Mouse (Mus musculus): ENCODE data around the gene Srcin1. TPM values are rescaled to one million over a fixed set of nuclear protein-coding genes. Genes with fewer than 3 reads are reported as not detected.

The Srcin1 gene
- polyA plus RNA-seq, 1 experiment from 2014 or later: 9.2 TPM

DNA sequence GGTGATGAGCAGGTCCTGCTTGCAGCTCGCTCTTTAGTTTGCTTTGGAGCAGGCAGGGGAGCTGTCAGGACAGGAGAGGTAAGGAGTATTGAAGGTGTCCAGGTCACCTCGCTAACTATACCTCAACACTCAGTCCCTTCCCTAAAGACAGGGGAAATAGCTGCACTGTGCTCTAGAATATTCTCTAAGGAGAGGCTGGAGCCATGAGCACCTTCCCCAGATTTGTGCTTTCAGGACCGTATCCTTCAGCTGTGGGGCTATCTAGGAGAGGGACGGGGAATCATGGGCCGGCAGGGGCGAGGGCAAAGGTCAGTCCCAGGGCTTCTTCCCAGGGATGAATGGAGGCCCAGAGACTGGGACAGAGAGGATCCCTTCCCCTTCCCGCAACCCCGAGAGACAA is 23.8 kb downstream of the Srcin1 start:
- H3K4me3 ChIP-seq (ENCODE audit: low read depth, low read length): no peak overlapping the region
- H3K4me1 ChIP-seq (ENCODE audit: control insufficient read depth, insufficient read depth, low read length): peaks cover 37% of the 10 kb centered on the region
- no peak overlapping the region for H3K9ac ChIP-seq (ENCODE audit: low read depth, low read length)
- no peak overlapping the region for H3K4me2 ChIP-seq (ENCODE audit: low read length)
- H3K36me3 ChIP-seq (ENCODE audit: control insufficient read depth, insufficient read depth, low read length): no peaks in the 10 kb centered on the region
- no peak for ATAC-seq
- 13% methylated on average over 8 of the region's 8 CpGs for WGBS
- H3K27me3 ChIP-seq (ENCODE audit: control insufficient read depth, insufficient read depth, low read depth, low read length): no peaks in the 10 kb centered on the region
- no peak overlapping the region for H3K27ac ChIP-seq (ENCODE audit: low read length)
- H3K9me3 ChIP-seq (replicated peaks; ENCODE audit: control insufficient read depth, low read length, poor library complexity, severe bottlenecking): no peaks in the 10 kb centered on the region

DNA sequence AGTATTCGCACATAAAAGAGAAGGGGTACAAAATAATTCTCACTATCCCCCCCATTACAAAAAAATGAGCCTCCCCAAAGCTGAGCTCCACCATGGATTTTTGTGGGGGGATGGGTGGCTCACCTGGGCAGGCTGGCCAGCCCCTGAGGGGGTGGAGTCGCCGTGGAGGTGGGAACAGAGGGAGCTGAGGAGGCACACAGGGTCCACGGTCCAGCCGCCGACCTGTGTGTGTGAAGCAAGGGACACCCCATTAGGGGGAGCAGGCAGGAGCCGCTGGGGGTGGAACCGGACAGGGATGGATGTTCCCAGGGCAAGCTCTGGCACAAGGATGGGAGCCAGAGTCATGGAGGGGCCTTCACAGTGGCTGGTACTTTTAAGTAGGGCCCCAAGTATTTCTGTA is 27.2 kb downstream of the Srcin1 start:
- no peaks in the 10 kb centered on the region; the same call in 1 of the 2 replicates for H3K27me3 ChIP-seq (ENCODE audit: control insufficient read depth, insufficient read depth, low read depth, low read length)
- no peak overlapping the region for H3K4me2 ChIP-seq (ENCODE audit: low read length)
- H3K36me3 ChIP-seq (ENCODE audit: control insufficient read depth, insufficient read depth, low read length): no peaks in the 10 kb centered on the region
- peaks cover 43% of the 10 kb centered on the region for H3K4me1 ChIP-seq (ENCODE audit: control insufficient read depth, insufficient read depth, low read length)
- H3K4me3 ChIP-seq (ENCODE audit: low read depth, low read length): no peak overlapping the region
- ATAC-seq: no peak
- WGBS: 50% methylated on average over 8 of the region's 8 CpGs
- no peak overlapping the region for H3K9ac ChIP-seq (ENCODE audit: low read depth, low read length)
- H3K27ac ChIP-seq (ENCODE audit: low read length): no peak overlapping the region
- H3K9me3 ChIP-seq (replicated peaks; ENCODE audit: control insufficient read depth, low read length, poor library complexity, severe bottlenecking): no peaks in the 10 kb centered on the region

GRCm38 (mm10) chr11:97547957-97548706 is 27.9 kb downstream of the Srcin1 start:
- no peak overlapping the region for H3K27ac ChIP-seq (ENCODE audit: low read length)
- H3K4me2 ChIP-seq (ENCODE audit: low read length): no peak overlapping the region
- no peaks in the 10 kb centered on the region; the same call in 1 of the 2 replicates for H3K27me3 ChIP-seq (ENCODE audit: control insufficient read depth, insufficient read depth, low read depth, low read length)
- H3K9me3 ChIP-seq (replicated peaks; ENCODE audit: control insufficient read depth, low read length, poor library complexity, severe bottlenecking): no peaks in the 10 kb centered on the region
- H3K4me3 ChIP-seq (ENCODE audit: low read depth, low read length): no peak overlapping the region
- peaks cover 44% of the 10 kb centered on the region for H3K4me1 ChIP-seq (ENCODE audit: control insufficient read depth, insufficient read depth, low read length)
- H3K36me3 ChIP-seq (ENCODE audit: control insufficient read depth, insufficient read depth, low read length): no peaks in the 10 kb centered on the region
- no peak overlapping the region for H3K9ac ChIP-seq (ENCODE audit: low read depth, low read length)
- ATAC-seq: no peak
- 67% methylated on average over 12 of the region's 12 CpGs for WGBS

- H3K4me2 ChIP-seq (ENCODE audit: low read length): peak overlapping the region; percentile 81
- peak; percentile 7; the same call in 1 of the 2 replicates for ATAC-seq
- H3K36me3 ChIP-seq (ENCODE audit: control insufficient read depth, insufficient read depth, low read length): no peaks in the 10 kb centered on the region
- peak overlapping the region; percentile 50 for H3K4me3 ChIP-seq (ENCODE audit: low read depth, low read length)
- under 1% methylated on average over 48 of the region's 73 CpGs for WGBS
- peak overlapping the region; percentile 69 for H3K9ac ChIP-seq (ENCODE audit: low read depth, low read length)
- H3K4me1 ChIP-seq (ENCODE audit: control insufficient read depth, insufficient read depth, low read length): peaks cover 32% of the 10 kb centered on the region
- no peak overlapping the region for H3K27ac ChIP-seq (ENCODE audit: low read length)
- H3K27me3 ChIP-seq (ENCODE audit: control insufficient read depth, insufficient read depth, low read depth, low read length): no peaks in the 10 kb centered on the region; the same call in 1 of the 2 replicates
- no peaks in the 10 kb centered on the region for H3K9me3 ChIP-seq (replicated peaks; ENCODE audit: control insufficient read depth, low read length, poor library complexity, severe bottlenecking)
These were observed 29.1 kb downstream of the Srcin1 start for GRCm38 (mm10) chr11:97546804-97547411.

DNA sequence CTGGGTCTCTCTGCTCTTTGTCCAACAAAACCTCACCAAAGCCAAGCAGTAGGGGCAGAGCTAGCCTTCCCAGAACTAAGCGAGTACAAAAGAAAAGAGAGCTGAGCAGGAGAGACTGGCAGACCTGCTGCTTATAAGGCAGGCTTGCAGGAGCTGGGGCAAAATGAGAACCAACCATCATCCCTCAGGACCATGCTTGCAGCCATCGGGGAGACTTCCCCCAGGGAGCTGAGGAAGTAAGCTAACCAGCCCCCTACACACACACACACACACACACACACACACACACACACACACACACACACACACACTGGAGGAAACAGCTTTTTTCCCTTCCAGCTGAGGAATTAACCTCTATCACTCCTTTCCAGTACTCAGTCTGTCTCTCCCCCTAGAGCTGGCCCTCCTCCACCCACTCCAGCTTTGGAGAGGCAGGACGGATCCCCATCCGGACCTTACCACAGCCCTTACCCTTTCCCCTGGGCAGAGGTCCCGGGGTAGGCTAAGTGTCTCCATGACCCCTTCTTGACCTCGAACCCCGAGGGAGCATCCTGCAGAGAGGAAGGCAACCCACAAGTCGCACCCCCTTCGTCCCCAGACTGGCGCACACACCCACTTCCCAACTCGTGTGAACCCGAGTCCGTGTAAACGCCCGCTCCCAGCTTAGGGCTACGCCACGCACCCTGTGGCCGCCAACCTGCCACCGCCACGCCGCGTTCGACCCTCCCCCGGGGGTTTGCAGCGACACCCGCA is 30.0 kb downstream of the Srcin1 start:
- Histone ChIP-seq H3K9me3 (replicated peaks; ENCODE audit: control insufficient read depth, low read length, poor library complexity, severe bottlenecking) (no peaks in the 10 kb centered on the region), H3K27me3 (ENCODE audit: control insufficient read depth, insufficient read depth, low read depth, low read length) (no peaks in the 10 kb centered on the region; the same call in 1 of the 2 replicates), H3K4me1 (ENCODE audit: control insufficient read depth, insufficient read depth, low read length) (peaks cover 26% of the 10 kb centered on the region), H3K9ac (ENCODE audit: low read depth, low read length) (peak overlapping the region; percentile 69), H3K36me3 (ENCODE audit: control insufficient read depth, insufficient read depth, low read length) (no peaks in the 10 kb centered on the region), H3K4me3 (ENCODE audit: low read depth, low read length) (peak overlapping the region; percentile 50), H3K27ac (ENCODE audit: low read length) (no peak overlapping the region), H3K4me2 (ENCODE audit: low read length) (peak overlapping the region; percentile 81)
- no peak for ATAC-seq
- 9% methylated on average over 26 of the region's 26 CpGs for WGBS

DNA sequence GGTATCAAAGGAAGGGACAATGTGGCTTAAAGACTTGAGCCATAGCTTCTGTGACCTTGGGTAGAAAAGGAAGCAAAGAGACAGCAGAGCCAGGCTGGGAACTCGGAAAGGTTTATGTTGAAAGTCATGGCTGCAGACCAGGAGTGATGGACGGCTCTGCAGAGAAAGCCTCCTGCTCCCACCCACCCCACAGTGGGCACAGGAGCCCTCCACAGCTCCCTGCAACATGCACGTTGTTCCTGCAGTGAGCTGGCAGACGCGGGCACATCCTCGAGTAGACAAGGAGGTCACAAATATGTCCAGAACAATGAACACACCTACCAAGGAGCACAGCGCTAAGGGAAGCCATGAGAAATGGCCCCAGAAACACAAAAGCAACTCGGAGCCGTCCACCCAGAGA is 32.1 kb downstream of the Srcin1 start:
- Histone ChIP-seq H3K36me3 (ENCODE audit: control insufficient read depth, insufficient read depth, low read length) (no peaks in the 10 kb centered on the region), H3K27ac (ENCODE audit: low read length) (no peak overlapping the region), H3K27me3 (ENCODE audit: control insufficient read depth, insufficient read depth, low read depth, low read length) (no peaks in the 10 kb centered on the region; the same call in 1 of the 2 replicates), H3K4me2 (ENCODE audit: low read length) (no peak overlapping the region), H3K9me3 (replicated peaks; ENCODE audit: control insufficient read depth, low read length, poor library complexity, severe bottlenecking) (no peaks in the 10 kb centered on the region), H3K9ac (ENCODE audit: low read depth, low read length) (no peak overlapping the region), H3K4me3 (ENCODE audit: low read depth, low read length) (no peak overlapping the region), H3K4me1 (ENCODE audit: control insufficient read depth, insufficient read depth, low read length) (peaks cover 33% of the 10 kb centered on the region)
- ATAC-seq: no peak
- 86% methylated on average over 9 of the region's 9 CpGs for WGBS

DNA sequence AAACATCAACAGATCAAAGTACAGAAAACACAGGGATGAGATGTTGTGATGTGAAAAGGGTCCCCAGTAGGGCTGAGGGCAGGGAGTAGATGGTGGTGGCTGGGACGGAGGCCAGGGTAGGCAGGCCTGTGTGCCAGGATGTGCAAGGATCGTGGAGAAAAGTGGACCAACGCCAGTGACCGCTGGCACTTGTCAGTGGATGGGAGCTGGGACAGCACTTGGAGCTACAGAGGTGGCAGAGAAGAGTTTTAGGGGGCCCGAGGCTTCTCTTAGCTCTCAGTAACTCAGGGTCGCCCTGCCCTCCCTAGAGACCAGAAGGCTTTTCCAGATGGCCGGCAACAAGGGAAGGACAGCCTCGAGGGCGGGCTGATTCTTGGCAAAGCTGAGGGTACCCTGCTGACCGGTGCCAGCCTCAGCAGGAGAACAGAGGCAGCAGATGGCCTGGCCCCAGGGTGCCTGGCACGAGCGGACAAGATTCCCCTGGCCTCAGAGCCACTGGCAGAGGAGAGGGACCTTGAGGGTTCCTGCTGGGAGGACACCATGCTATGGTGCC is 32.7 kb downstream of the Srcin1 start:
- Histone ChIP-seq H3K4me3 (ENCODE audit: low read depth, low read length) (no peak overlapping the region), H3K27me3 (ENCODE audit: control insufficient read depth, insufficient read depth, low read depth, low read length) (no peaks in the 10 kb centered on the region; the same call in 1 of the 2 replicates), H3K9me3 (replicated peaks; ENCODE audit: control insufficient read depth, low read length, poor library complexity, severe bottlenecking) (no peaks in the 10 kb centered on the region), H3K4me1 (ENCODE audit: control insufficient read depth, insufficient read depth, low read length) (peaks cover 33% of the 10 kb centered on the region), H3K36me3 (ENCODE audit: control insufficient read depth, insufficient read depth, low read length) (no peaks in the 10 kb centered on the region), H3K4me2 (ENCODE audit: low read length) (no peak overlapping the region), H3K27ac (ENCODE audit: low read length) (peak overlapping the region; percentile 33; the same call in 1 of the 2 replicates), H3K9ac (ENCODE audit: low read depth, low read length) (no peak overlapping the region)
- WGBS: 44% methylated on average over 12 of the region's 12 CpGs
- ATAC-seq: 0 out of 2 replicates have a peak, but pooled peaks have one; percentile 19

GRCm38 (mm10) chr11:97542171-97543150 is 33.5 kb downstream of the Srcin1 start:
- WGBS: 80% methylated on average over 22 of the region's 22 CpGs
- Histone ChIP-seq H3K4me2 (ENCODE audit: low read length) (no peak overlapping the region), H3K27me3 (ENCODE audit: control insufficient read depth, insufficient read depth, low read depth, low read length) (no peaks in the 10 kb centered on the region; the same call in 1 of the 2 replicates), H3K27ac (ENCODE audit: low read length) (no peak overlapping the region), H3K9ac (ENCODE audit: low read depth, low read length) (no peak overlapping the region), H3K4me1 (ENCODE audit: control insufficient read depth, insufficient read depth, low read length) (peaks cover 32% of the 10 kb centered on the region), H3K9me3 (replicated peaks; ENCODE audit: control insufficient read depth, low read length, poor library complexity, severe bottlenecking) (no peaks in the 10 kb centered on the region), H3K36me3 (ENCODE audit: control insufficient read depth, insufficient read depth, low read length) (no peaks in the 10 kb centered on the region), H3K4me3 (ENCODE audit: low read depth, low read length) (no peak overlapping the region)
- no peak for ATAC-seq

Measured in midbrain, embryonic 16.5 days (tissue).